Mouse (Mus musculus) urinary bladder, postnatal 14 days (tissue): Measurements from ENCODE around the gene Tspan13.
A peak's percentile ranks its signal among the peaks of the same experiment; 100 is the strongest.

ENCODE experiments used
- DNase-seq: peaks from one replicate; pipeline ENCODE4 v3.0.0; 2021; ENCODE audit warnings: low spot score

Tspan13 gene

GRCm38 (mm10) chr12:36030660-36031363 is 11.5 kb downstream of the Tspan13 start:
- DNase-seq = no peak

DNA sequence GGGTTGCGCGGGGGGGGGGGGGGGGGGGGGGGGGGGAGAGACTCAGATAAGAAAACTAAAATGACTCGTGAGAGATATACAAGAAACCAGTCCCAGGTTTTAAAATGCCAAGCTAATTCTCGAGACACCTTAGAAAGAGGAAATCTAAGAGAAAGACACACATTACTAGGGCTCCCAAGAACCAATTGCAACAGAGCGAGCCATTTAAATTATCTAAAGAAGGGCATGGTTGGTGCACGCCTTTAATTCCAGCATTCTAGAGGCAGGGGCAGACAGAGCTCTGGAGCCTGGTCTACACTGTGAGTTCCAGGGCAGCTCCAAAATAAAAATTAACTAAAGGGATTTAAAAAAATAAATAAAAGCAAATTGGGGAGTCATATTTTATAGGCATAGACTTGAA is 12.6 kb downstream of the Tspan13 start:
- DNase-seq = no peak

- DNase-seq = no peak
These were observed 13.2 kb downstream of the Tspan13 start for GRCm38 (mm10) chr12:36028968-36029645.

GRCm38 (mm10) chr12:36027171-36027570 is 15.1 kb downstream of the Tspan13 start:
- DNase-seq = no peak

- DNase-seq = no peak
These were observed 16.2 kb downstream of the Tspan13 start for GRCm38 (mm10) chr12:36026126-36026525.

GRCm38 (mm10) chr12:36020710-36021109 is 21.6 kb downstream of the Tspan13 start:
- DNase-seq = no peak

- no peak for DNase-seq
These were observed 22.2 kb downstream of the Tspan13 start for GRCm38 (mm10) chr12:36020081-36020480.

- DNase-seq = no peak
These were observed 22.7 kb downstream of the Tspan13 start for GRCm38 (mm10) chr12:36019572-36019971.

- no peak for DNase-seq
These were observed 24.5 kb downstream of the Tspan13 start for GRCm38 (mm10) chr12:36017791-36018190.

DNA sequence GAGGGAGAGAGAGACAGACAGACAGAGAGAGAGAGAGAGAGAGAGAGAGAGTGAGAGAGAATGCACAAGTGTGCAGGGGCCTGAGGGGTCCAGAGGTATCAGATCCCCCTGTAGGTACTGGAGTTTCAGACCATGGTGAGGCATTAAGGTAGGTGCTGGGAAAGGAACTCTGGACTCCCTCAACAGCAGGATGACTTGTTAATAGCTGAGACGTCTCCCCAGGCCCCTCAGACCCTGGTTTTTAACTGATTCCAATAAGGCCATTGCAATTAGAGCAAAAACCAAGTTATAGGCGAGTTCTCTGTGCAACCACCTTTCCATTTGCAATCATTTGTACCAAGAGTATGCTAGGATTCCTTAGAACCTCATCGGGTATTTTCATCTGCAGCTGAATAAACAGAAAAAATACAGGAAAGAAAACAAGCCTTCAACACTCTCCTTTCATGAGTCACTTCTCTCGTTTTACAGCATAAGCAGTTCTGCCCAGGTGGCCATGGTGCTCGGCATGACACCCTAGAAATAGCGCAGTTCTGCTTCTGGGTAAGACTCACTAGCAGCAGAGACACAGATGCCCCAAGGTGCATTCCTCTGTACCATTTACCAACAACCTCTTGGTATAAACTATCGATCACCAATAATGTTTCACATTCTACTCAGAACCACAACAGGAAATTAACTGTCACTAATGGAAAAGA is 28.9 kb downstream of the Tspan13 start:
- no peak for DNase-seq

- DNase-seq = peak; percentile 50
These were observed 33.8 kb downstream of the Tspan13 start for GRCm38 (mm10) chr12:36008364-36009047.

- DNase-seq = no peak
These were observed 34.7 kb downstream of the Tspan13 start for GRCm38 (mm10) chr12:36007581-36007980.

- no peak for DNase-seq
These were observed 37.6 kb downstream of the Tspan13 start for GRCm38 (mm10) chr12:36004714-36005113.

- peak; percentile 15 for DNase-seq
These were observed 46.5 kb downstream of the Tspan13 start for GRCm38 (mm10) chr12:35995799-35996198.

- DNase-seq = no peak
These were observed 48.2 kb downstream of the Tspan13 start for GRCm38 (mm10) chr12:35994098-35994497.

DNA sequence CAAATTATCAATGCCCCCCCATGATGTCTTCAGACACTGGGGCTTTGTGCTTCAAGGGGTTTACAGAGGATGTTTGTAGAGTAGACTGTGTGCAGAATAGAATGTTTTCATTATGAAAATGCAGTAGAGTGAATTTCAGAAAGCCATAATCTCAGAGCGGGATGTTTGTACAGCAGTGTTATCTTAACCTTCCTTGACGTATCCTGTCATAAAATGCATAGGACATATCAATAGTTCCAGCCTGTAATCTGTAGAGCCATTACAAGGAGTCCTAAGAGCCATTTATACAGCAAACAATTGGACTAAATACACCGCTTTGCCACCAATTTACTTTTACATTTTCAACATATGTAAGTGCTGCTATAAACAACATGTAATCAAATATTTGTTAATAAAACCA is 48.7 kb downstream of the Tspan13 start:
- no peak for DNase-seq

DNA sequence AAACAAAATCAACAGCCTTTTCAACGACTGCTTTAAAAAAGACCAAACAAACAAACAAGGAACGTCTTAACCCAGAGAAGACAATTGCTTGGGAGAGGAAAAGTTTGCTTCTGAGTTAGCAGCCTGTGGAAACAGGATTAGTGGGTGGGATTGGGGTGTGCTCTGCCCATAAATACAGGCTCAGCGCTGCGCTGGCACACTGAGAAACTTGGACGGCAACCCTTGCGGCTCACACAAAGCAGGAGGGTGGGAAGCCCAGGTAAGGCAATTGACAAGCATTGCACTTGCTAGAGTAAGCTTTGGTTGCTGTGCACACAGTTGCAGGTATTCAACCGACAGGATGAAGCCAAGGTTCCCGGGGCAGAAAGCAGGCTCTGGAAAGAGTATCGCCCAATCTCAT is 49.6 kb downstream of the Tspan13 start, which contains the start of gene Agr2:
Gene Agr2, plus strand, starts transcription at position 197 of the 400 bp plus-strand sequence.
- no peak for DNase-seq

GRCm38 (mm10) chr12:35984743-35985142 is 57.6 kb downstream of the Tspan13 start:
- DNase-seq = no peak

GRCm38 (mm10) chr12:35983472-35983871 is 58.8 kb downstream of the Tspan13 start:
- no peak for DNase-seq

GRCm38 (mm10) chr12:35981732-35982360 is 60.5 kb downstream of the Tspan13 start:
- no peak for DNase-seq

DNA sequence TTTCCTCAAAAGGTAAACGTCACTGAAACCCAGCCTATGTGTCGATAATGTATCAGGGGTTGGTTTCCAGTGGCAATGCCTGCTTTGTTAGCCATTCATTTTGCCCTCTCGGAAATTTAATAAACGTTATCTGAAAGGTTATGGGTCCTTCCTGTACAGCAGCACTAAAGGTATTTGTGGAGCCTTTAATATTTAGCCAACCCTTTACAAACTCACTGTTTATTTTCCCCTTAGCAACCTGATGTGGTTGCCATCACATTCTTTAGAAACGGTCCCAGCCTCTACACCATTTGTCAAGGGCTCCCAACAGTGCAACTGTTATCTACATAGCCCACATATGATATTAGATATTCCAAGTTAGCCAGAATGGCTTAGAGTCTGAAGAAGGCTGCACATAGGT is 62.7 kb downstream of the Tspan13 start:
- no peak for DNase-seq
